In the genomic region with DNA sequence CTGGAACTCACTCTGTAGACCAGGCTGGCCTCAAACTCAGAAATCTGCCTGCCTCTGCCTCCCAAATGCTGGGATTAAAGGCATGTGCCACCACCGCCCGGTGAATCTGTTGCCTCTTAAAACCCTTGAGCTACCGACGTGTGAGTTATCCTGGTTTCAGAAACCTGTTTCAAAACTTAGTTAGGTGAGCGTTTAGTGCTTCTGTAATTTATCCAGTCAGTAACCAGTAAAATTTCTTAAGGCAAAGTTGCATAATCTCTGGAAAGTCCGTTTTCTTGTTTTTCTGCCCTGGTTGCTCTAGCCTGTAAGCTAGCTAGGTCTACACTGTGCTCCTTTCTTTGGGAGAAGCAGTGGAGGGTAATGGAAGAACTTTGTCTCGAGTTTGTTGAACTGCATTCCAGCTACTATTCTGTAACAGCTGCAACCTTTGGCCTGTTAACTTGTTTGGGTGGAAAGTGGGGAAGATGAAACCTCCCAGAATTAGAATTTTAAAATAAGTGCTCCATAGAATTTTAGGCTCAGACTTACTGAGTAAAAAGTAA, we compare ENCODE assay signal across 25 mouse cellular contexts. TPM values are rescaled to one million over a fixed set of nuclear protein-coding genes. Genes with fewer than 3 reads are reported as not detected.
A peak's percentile ranks its signal among the peaks of the same experiment; 100 is the strongest.
DNase-seq lines count a peak whose midpoint lies in the region; ATAC-seq and TF ChIP-seq lines count a peak whose summit lies in the region.
"Had no signal": no experiment of that assay in that cellular context is flagged by ENCODE, and none has a peak within 500 bp of the region (broad histone marks: within the 10 kb centered on the region; RNA-seq: fewer than 3 reads in every experiment).

No protein-coding gene starts in this region.

- intact Hi-C loops in gastrocnemius, adult 2 months (cut with DNase I), result no loop called here
- intact Hi-C loops in gastrocnemius, postnatal 14 days (cut with DNase I; ENCODE audit: low total_unique reads), result no loop called here

- WGBS in kidney, embryonic 15.5 days, result 84% methylated on average over 7 of the region's 7 CpGs
- WGBS in liver, embryonic 16.5 days (ENCODE audit: insufficient replicate concordance), result 75% methylated on average over 7 of the region's 7 CpGs

- no peak for DNase-seq in gastrocnemius, adult 2 months
- DNase-seq in gastrocnemius, postnatal 14 days, result no peak
- DNase-seq in kidney, adult 9 months, result peak; percentile 75
- no peak for DNase-seq in liver
- no peak for DNase-seq in cerebellum, adult 11-12 months
- DNase-seq: adrenal gland, postnatal 14 days; B cell, adult 2 months; cerebellum, adult 8-10 months; cerebellum, postnatal 14 days; embryo, embryonic 11 days; gastrocnemius, postnatal 25 days; heart, adult 18-20 months; heart, postnatal 14 days had no signal

- H3K4me3 ChIP-seq in gastrocnemius, adult 2 months, result no peak overlapping the region
- H3K4me3 ChIP-seq in kidney, embryonic 15.5 days (replicated peaks), result no peak overlapping the region
- H3K4me3 ChIP-seq in liver, embryonic 16.5 days (ENCODE audit: low read depth, low read length), result no peak overlapping the region
- H3K4me3 ChIP-seq: embryonic facial prominence, embryonic 15.5 days; erythroblast, embryonic 14.5 days; forebrain, embryonic 15.5 days; heart, embryonic 15.5 days; hindbrain, embryonic 13.5 days had no signal

- TF ChIP-seq CTCF in gastrocnemius, adult 2 months (IDR thresholded peaks at IDR 0.05), result no peak

- peaks cover 24% of the 10 kb centered on the region for H3K36me3 ChIP-seq in kidney, embryonic 15.5 days
- peaks cover 29% of the 10 kb centered on the region for H3K36me3 ChIP-seq in liver, embryonic 16.5 days (ENCODE audit: control insufficient read depth, insufficient read depth)

- H3K27ac ChIP-seq in gastrocnemius, adult 2 months, result peak overlapping the region; percentile 36; the same call in 1 of the 2 replicates
- H3K27ac ChIP-seq in kidney, embryonic 15.5 days, result no peak overlapping the region
- H3K27ac ChIP-seq in liver, embryonic 16.5 days (ENCODE audit: low read length), result no peak overlapping the region; the same call in 1 of the 2 replicates
- H3K27ac ChIP-seq: embryonic facial prominence, embryonic 15.5 days; forebrain, embryonic 15.5 days; heart, embryonic 15.5 days; hindbrain, embryonic 13.5 days; hindbrain, postnatal 0 days had no signal

- no peak overlapping the region for H3K9ac ChIP-seq in kidney, embryonic 15.5 days
- H3K9ac ChIP-seq in liver, embryonic 16.5 days (ENCODE audit: low read depth, low read length), result no peak overlapping the region
- H3K9ac ChIP-seq: embryonic facial prominence, embryonic 15.5 days; forebrain, embryonic 15.5 days; heart, embryonic 15.5 days; hindbrain, embryonic 13.5 days had no signal

- H3K27me3 ChIP-seq in kidney, embryonic 15.5 days, result no peaks in the 10 kb centered on the region
- H3K27me3 ChIP-seq in liver, embryonic 16.5 days (ENCODE audit: control insufficient read depth, insufficient read depth, low read depth, low read length), result no peaks in the 10 kb centered on the region
- H3K27me3 ChIP-seq: embryonic facial prominence, embryonic 15.5 days; forebrain, embryonic 15.5 days; heart, embryonic 15.5 days; hindbrain, embryonic 13.5 days had no signal

- no peaks in the 10 kb centered on the region for H3K9me3 ChIP-seq in kidney, embryonic 15.5 days (replicated peaks)
- H3K9me3 ChIP-seq in liver, embryonic 16.5 days (replicated peaks; ENCODE audit: control insufficient read depth, low read length), result no peaks in the 10 kb centered on the region
- H3K9me3 ChIP-seq: embryonic facial prominence, embryonic 15.5 days; forebrain, embryonic 15.5 days; G1E; heart, embryonic 15.5 days; hindbrain, embryonic 13.5 days had no signal

- H3K4me2 ChIP-seq in kidney, embryonic 15.5 days, result no peak overlapping the region
- H3K4me2 ChIP-seq in liver, embryonic 16.5 days (ENCODE audit: low read depth, low read length), result no peak overlapping the region
- H3K4me2 ChIP-seq: embryonic facial prominence, embryonic 15.5 days; forebrain, embryonic 15.5 days; heart, embryonic 11.5 days; heart, embryonic 15.5 days; hindbrain, embryonic 13.5 days had no signal

- peaks cover 5% of the 10 kb centered on the region; the same call in 1 of the 2 replicates for H3K4me1 ChIP-seq in kidney, embryonic 15.5 days
- peaks cover 10% of the 10 kb centered on the region for H3K4me1 ChIP-seq in liver, embryonic 16.5 days (ENCODE audit: control insufficient read depth, low read depth, low read length)
- H3K4me1 ChIP-seq: embryonic facial prominence, embryonic 15.5 days; forebrain, embryonic 15.5 days had no signal

- no peak for ATAC-seq in kidney, embryonic 15.5 days (replicated peaks; ENCODE audit: low FRiP score)
- ATAC-seq in liver, embryonic 16.5 days (ENCODE audit: low read depth), result peak; percentile 62; the same call in 1 of the 2 replicates
- ATAC-seq in megakaryocyte progenitor cell, adult 5-6 weeks (replicated peaks; ENCODE audit: poor library complexity), result peak; percentile 66
- ATAC-seq: CD4-positive, CD25-positive, alpha-beta regulatory T cell, adult 4 months; forebrain, embryonic 15.5 days; hindbrain, postnatal 0 days had no signal

RNA-seq across cellular contexts. Expression of a gene that starts 8.8 kb away (rescaled TPM):
- 10 to 100 TPM; 25.0 to 28.9 TPM for total RNA-seq in gastrocnemius, adult 2 months (2021)
- total RNA-seq in gastrocnemius, postnatal 14 days (2021), result 10 to 100 TPM; 21.5 to 23.7 TPM
- 43.1 and 43.3 TPM in 2 replicates for polyA plus RNA-seq in kidney, embryonic 15.5 days (2015; fragmentation: Nextera tagmentation; extraction: Ambion mirVana)
- 88.3 and 92.7 TPM in 2 replicates for polyA plus RNA-seq in liver, embryonic 16.5 days (2015; fragmentation: Nextera tagmentation; extraction: Ambion mirVana)
- total RNA-seq in megakaryocyte progenitor cell, adult 5-6 weeks (2015), result 37.1 and 39.7 TPM in 2 replicates
- total RNA-seq in megakaryocyte progenitor cell, adult 5-6 weeks (2017), result 37.0 and 52.3 TPM in 2 replicates
